Mouse (Mus musculus) myocyte (in vitro differentiated cells): ENCODE measurements around the gene Ttc6.

Experiments
- TCF12 ChIP-seq: IDR thresholded peaks from one replicate; pipeline ENCODE4 v1.6.1; 2011; ENCODE audit warnings: mild to moderate bottlenecking, control low read depth; ENCODE audit not compliant: poor library complexity, insufficient read depth, severe bottlenecking
- USF1 ChIP-seq: IDR thresholded peaks from one replicate; pipeline ENCODE4 v1.6.1; 2011; ENCODE audit warnings: low read depth, mild to moderate bottlenecking, control low read depth, moderate library complexity

GRCm38 (mm10) chr12:57575931-57576628, 12.2 kb downstream of the Ttc6 start:
- TF ChIP-seq TCF12 (no peak), USF1 (no peak)
